Mouse (Mus musculus) T-cell, adult 2 months (primary cell): Measurements from ENCODE around the gene Cdpf1.
"Not testable (repeated sequence)": the region's sequence is repeated elsewhere in the genome, so short reads cannot be mapped to it uniquely, and the experiment has no call there.

Source experiments
- DNase-seq: peaks from one replicate; pipeline ENCODE4 v3.0.0; 2022; ENCODE audit warnings: low spot score

Gene Cdpf1

DNA sequence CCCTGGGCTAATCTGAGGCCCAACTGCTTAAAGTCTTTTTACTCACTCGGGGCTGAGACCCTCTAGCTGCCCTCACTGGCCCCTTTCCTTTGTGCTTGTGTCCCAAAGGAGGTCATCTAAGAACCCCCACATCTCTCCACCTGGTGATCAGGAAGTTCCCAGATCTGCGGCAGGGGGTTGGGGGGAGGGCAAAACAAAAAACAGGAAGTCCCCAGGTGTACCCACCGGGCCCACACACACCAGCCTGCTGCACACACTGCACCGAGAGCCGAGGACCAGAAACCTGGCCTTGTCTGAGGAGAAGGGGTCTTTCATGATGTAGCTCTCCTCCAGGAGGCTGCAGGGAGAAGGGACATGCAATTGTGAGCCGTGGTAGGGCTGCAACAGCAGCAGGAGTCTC lies 3.5 kb downstream of the Cdpf1 start:
- no peak for DNase-seq

DNA sequence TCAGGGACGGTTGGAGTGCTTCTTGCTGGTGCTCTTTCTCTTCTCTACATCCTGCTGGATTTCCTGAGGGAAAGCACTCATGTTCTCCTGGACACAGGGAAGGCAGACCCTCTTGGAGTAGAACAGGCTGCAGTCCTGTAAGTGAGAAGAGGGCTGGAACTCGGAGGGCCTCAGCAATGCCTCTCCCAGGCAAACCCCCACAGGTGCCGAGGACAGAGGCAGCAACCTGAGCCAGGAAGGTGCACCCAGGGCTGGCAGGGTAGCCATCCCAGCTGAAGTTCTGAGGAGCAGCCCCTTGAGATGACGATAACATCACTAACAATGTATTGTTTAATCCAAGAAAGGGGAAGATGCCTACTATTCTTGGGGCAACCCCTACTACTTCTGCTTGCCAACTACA lies 4.1 kb downstream of the Cdpf1 start:
- no peak for DNase-seq

DNA sequence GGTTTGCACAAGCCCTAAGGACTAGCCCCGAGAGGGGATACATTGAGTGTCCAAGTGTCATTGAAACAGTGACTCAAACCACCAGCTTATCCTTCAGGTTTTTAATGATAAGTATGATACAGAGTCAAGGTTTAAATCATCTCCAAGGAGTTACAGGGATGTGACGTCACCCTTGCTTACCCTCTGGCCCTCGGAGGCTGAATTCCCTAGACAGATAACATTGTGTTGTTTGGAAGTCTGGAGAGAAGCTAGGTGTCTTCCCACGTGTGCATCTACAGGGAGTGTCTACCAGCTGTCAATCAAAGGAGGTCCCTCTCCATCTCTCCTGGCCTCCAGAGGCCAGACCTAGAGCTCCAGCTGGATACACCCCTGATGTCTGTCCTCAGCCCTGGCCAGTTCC lies 4.6 kb downstream of the Cdpf1 start:
- DNase-seq = no peak

DNA sequence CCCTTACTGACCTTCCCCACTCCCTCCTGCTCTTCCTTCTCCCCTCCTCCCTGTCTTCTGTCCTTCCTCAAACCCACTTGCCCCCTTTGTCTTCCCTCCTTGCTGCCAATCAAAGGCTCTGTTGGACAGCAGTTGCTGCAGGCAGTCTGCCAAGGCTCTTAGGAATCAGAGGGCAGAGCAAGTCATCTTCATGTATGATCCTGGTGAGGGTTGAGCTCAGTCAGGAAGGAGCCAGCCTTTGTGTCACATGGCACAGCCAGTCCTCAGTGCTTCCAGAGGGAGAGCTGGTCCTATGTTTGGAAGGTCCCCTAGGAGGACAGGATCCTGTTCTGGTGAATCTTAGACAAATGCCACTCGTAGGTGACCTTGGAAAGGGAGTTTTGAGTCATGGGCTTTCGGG lies 8.6 kb downstream of the Cdpf1 start:
- no peak for DNase-seq

DNA sequence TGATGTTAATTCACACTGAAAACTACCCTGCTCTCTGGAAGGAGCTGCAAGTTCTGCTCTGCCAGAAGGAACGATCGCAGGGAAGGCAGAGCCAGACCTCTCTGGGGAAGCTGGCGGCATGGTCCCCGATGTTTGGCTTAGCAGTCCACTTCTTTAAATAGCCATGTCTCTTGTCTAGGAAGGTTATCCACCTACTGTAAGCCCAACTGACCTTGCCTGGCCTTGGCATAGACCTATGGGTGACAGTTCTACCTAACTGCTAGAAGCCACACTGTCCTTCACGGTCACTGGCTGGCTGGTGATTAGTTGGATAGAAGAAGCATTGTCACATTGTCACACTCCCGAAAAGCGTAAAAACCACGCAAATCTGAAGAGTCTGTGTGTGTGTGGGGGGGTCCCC lies 12.8 kb downstream of the Cdpf1 start:
- no peak for DNase-seq

DNA sequence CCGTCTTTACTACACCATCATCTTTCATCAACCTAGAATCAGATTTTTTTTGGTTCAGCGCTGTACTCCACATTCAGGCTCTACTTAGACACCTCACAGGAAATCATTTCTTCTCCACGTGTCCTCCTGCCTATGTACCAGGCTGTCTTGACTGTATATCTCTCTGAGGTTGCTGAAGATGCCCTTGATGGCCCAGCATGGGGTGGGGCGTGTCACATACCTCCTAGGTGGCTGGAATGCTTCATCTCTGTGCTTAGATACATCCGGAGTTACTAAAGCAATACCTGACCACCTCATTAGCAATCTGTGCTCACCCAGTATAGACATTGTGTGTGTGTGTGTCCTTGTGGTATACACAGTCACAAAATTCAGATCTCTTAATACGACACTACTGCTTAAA lies 16.0 kb downstream of the Cdpf1 start:
- DNase-seq = no peak

DNA sequence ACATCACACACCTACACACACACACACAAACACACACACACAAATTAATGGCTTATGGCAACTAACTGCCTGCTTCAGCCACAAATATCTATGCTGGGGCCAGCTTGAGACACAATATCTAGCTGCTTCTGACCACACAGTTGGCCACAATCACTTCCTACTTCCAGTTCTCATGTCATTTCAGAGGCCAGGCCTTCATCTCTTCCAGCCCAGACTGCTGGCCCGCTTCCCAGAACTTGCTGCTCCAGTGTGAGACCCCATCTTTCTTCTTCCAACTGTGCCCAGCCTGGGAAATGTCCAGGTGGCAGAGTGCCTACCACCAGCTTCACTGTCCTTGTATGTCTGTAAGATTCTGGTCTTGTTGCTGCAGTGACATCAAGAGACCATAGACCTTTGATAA lies 18.7 kb downstream of the Cdpf1 start:
- DNase-seq = no peak

DNA sequence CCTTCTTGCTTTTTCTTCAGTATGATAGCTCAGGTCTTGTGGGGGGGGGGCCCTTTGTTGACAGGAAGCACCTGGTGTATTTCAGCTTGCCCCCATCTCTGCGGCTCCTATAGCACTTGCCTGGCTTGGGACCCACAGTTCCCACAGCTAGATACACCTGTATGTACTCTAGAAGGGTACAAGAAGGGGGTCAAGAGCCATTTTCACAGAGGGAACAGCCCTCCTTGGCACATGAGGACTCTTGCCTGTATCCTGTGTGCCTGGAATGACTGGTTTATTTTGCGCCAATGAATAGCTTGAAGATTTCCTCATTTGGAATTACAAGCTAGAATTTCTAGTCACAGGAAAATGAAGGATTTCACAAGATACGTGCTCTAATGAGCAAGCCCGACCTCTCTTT lies 20.0 kb downstream of the Cdpf1 start:
- no peak for DNase-seq

DNA sequence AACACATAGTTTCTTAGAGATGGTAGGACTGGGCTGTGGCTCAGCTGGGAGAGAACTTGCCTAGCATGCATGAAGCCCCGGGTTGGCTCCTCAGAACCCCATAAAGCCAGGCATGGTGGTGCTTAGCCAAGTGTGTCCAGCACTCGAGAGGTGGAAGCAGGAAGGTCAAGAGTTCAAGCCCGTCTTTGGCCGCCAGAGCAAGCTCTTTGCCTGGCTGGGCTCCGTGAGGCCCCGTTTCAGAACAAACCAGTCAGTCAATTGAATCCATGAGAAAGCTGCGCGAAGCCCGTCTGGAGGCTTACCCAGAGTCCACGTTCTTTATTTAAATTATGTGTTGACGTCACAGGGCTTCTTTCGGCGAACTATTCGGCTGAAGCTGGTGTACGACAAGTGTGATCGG lies 22.9 kb downstream of the Cdpf1 start:
- DNase-seq = no peak

DNA sequence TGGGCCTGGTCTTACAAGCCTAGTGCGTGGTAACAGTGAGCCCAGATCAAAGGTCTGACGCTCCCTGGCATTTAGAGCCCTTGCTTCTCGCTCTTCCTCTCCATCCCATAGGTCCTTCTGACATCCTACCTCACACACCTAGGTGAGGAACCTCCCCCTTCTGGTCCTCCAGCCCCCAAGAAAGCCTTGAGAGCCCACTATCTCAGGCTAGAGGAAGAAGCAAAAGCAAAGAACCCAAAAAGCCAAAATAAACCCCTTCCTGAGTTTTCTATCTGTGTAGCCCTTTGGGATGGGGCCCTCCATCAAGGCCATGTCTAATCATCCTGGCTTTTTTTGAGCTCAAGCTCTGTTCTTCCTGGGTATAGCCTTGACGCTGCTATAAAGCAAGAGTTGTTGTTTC lies 23.4 kb downstream of the Cdpf1 start:
- DNase-seq = no peak

DNA sequence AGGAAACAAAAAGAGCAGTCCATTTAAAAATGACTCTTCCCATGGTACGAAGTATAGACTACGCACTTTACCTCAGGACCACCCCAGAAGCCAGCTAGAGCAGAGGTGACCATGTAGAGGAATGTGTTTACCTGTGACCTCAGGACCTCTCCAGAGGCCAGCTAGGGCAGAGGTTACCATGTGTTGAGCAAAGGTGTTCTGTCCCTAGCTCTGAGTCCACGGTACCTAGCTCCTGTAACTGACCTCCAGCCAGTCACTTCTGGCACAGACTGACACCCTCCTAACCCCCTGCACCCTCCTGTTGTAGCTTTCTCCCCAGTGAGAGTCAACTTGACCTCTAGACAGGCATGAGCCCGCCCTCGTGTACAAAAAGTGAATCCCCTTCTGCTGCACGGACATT lies 24.0 kb downstream of the Cdpf1 start:
- DNase-seq = no peak

DNA sequence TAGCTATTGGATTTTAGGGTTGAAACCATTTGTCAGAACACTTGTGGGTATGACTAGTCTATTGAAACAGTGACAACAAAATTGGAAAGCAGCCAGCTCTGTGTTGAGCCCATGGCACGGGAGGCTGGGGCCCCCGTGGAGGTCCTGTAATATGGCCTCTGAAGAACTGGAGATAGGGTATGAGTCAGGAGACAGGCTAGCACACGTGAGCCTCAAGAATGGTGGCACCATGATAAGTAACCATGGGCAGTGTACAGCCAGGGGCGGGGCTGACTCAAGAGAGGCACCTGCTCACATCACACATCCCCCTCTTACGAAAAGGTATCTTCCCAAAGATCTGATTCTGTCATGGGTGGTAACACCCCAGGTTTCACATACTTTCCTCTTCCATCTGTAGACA lies 24.8 kb downstream of the Cdpf1 start:
- no peak for DNase-seq

DNA sequence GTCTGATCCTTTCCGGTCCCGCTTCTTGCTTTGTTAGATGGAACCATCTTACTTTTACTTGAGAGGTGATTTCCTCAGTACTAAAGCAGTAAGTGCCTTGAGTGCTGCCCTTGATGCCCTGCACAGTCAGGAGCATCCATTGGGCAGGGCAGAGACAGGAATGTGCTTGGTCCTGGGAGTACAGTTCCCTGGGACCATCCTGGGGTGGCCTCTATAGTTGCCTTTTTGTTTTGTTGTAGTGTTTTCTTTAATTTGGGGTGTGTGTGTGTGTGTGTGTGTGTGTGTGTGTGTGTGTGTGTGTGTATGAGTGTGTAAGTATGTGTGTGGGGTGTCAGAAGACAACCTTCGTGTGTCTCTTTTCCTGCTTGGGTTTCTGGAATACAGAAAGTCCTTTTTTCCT lies 27.2 kb downstream of the Cdpf1 start:
- no peak for DNase-seq

DNA sequence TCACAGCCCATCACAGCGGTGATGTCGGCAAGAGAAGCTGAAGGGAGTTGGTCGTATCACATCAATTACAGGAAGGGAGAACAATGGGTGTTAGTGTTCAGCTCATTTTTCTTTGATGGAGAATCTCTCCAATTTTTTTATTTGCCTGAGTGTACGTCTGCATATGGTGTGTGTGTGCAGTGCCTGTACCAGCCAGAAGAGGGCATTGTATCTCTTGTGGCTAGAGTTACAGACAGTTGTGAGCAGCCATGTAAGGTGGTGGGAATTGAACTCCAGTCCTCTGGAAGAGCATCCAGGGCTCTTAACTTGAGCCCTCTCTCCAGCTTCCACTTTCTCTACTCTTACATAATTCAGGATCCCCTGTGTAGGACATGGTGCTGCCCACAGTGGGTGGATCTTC lies 28.4 kb downstream of the Cdpf1 start:
- DNase-seq = no peak

DNA sequence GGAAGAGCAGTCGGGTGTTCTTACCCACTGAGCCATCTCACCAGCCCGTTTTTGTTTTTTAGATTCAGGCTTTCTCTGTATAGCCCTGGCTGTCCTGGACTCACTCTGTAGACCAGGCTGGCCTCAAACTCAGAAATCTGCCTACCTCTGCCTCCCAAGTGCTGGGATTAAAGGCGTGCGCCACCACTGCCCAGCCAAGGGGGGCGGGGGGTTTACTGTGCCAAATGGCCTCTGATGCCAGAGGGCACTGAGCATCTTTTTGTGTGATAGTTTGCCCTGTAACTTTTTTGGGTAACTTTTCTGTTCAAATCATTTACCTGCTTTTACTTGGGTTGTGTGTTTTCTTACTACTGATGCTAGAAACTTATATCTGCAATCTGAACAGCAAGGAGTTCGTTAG lies 32.6 kb downstream of the Cdpf1 start:
- DNase-seq = not testable (repeated sequence)

DNA sequence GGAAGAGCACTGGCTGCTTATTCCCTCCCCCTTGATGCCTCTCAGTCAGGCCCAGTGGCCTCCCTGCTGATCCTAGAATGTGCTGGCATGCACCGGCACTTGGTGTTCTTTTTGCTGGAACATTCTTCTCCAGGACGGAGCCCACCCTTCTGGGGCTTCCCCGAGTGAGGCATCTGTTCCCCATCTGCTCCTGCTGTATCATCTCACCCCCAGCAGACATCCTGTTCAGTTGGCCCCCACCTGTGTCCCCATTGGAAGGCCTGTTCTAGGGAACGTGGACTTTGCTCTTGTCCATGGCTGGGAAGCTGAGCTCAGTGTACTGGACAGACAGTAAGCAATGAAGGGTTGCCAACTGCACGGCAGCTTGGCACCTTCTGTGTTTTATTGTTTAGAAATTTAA lies 34.7 kb downstream of the Cdpf1 start:
- DNase-seq = no peak

DNA sequence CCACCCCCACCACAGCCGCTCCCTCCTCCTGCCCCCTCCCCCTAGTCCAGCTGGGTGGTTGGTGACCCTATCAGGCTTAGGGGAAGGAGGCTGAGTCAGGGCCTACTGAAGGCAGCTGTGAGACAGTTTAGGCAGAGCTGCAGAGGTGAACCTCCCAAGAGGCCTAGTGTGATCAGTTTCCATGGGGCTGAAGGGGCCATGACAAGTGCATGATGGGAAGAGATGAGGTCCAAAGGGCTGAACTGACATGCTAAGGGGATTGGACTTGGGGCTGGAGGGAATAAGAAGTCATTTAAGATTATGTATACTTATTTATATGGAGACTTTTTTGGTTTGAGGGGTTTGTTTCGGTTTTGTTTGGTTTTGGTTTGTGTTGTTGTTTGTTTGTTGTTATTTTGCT lies 35.3 kb downstream of the Cdpf1 start:
- no peak for DNase-seq

DNA sequence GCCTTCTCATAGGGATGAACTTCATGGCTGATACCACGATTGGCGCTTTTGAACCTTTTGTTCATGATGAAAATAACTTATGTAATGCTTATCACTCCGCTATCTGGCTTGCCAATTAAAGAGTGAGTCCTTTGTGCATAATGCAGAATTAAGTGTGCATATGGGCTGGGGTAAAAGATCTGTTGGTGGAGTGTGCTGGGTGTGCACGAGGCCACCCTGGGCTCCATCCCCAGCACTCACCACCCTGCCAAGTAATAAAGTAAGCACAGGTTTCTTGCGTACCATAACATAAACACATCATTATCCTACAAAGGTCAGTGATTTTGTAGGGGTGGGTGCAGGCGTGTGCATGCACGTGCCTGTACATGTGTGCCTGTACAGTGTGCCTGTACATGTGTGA lies 36.5 kb downstream of the Cdpf1 start:
- DNase-seq = no peak

DNA sequence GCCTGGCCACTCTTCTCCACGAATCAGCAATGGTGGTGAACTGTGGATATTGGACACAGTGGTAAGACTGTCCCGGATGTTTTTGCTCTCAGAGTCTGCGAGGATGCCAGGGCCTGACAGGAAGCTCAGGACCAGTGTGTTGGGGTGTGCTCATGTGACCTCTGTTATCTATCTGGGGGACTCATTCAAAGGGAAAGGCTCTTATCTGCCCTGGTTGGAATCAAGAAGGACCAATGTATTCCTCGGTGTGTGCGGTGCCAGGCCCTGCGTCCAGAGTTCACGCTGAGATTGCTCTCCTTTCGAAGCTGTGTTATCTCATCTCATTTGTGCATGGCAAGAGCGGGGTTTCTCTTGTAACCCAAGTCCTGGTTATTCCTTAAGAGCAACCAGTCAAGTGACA lies 37.1 kb downstream of the Cdpf1 start:
- DNase-seq = no peak

DNA sequence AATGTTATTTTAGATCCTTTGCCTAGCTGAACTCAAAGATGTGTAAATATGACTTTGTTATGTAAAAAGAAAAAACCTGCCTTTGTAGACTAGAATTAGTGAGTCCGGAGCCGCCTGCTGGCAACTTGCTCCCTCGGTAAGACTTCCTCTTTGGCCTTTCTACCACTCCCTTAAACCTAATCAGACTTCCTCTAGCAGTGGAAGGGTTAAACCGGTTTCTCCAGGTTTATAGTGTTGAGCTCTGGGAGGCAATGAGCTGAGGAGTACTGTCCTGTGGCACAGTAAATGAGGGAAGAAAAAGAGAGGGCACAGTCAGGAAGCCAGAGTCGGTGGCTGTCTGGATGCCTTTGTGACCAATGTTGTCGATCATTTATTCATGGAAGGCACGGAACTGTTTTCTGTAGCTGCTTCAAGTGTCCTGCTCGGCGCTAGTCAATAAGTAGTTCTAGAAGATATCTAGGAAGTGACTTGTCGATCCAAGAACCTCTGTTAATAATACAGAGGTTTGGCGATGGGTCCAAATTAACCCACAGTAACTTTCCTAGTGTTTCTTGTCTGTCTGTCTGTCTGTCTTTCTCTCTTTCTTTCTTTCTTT lies 39.3 kb downstream of the Cdpf1 start:
- DNase-seq = no peak

DNA sequence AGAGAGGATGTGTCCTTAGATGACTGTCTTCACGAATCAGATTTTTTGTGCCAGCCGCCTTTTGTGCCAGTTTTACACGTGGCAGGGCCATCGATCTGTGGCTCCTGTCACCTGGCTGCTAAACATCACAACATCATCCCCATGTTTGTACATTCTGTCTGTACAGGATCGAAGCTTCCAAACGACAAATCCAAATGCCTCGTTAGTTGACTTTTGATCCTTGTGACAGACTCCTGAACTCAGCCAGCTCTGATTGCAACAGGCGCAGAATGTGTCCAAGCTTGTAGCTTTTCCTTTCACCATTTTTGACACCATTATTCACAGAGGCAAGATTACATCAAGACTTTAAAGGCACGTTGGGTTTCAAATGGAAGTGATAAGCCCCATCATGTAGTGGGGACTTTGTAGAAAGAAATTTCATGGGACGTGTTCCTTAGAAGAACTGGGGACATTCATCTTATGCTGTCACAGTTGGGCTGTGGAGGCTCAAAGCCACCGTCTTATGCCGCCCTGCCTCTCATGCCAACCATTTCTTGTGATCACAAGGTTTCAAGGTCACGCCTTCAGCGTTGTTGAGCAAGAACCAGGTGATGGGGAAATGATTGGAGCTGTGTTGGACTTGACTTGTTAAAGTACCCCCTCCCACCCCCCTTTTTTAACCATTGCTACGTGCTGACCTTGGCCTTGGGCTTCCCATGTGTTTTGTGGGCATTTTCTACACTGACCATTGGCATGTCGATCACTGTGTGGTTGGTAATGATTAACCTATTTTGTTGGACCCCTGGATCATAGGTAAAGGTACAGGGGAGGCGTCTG lies 40.0 kb downstream of the Cdpf1 start:
- DNase-seq = no peak

DNA sequence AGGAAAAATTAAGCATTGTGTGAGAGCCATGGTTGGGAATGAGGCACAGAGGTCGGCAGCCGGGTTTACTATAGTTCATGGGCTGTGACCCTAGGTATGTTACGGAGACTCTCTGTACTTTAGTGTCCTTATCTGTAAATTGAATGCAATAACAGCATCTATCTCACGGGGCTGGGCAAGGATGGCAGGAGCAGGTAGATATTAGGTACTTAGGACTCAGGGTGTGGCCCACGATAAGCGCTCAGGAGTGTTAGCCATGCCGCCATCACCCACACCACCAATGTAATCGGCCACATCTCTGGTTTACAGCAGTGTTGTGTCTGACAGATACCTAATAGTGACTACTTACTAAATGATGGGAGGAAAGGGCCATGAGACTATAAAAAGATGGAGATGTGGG lies 42.5 kb downstream of the Cdpf1 start:
- DNase-seq = no peak

DNA sequence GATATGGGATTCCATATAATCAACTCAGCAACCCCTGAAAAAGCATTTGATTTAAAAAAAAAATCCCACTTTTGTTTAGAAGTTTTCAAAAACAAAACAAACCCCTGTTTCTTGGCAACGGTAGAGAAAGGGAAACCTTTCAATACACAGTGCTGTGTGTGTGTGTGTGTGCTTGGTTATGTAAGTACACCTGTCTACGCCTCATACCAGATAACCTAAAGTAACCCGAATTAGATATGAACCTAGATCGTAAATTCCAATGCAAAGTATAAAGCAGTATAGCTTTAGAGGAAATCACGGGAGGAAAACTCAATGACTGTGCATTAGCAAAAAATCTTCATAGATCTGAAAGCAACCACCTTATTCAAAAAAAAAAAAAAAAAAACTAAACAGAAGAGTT lies 44.8 kb downstream of the Cdpf1 start:
- DNase-seq = no peak

DNA sequence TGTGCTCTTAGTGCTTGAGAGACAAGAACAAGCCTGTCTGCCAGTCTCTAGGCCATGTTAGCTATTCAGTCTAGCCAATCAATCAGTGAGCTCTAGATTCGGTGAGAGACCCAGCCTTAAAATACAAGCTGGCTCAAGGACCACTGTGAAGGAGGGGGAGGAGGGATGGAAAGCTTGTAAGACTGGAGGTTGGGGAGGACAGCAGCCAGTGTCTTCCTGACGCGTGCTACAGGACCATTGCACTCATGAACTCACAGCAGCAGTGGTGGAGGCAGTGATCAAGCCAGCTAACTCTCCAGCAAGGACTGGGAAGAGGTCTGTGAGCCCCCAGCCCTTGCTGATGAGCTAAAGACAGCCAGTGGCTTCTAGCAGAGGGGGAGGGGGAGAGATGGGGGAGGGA lies 46.5 kb downstream of the Cdpf1 start:
- no peak for DNase-seq
